Mouse (Mus musculus): ENCODE measurements around the gene Aldh1a2.

The Aldh1a2 gene

GRCm38 (mm10) chr9:71215248-71216035 is at the start of gene Aldh1a2:
Gene Aldh1a2, plus strand, starts transcription at chr9:71215789.
- DNase-seq (ENCODE audit: low read depth, low spot score) = no peak

- DNase-seq (ENCODE audit: low read depth, low spot score) = no peak
These were observed 49.4 kb upstream of the Aldh1a2 start for GRCm38 (mm10) chr9:71166019-71166705.

- DNase-seq (ENCODE audit: low read depth, low spot score) = no peak
These were observed 48.6 kb upstream of the Aldh1a2 start for GRCm38 (mm10) chr9:71166871-71167465.

- DNase-seq (ENCODE audit: low read depth, low spot score) = peak; percentile 20
These were observed 47.9 kb upstream of the Aldh1a2 start for GRCm38 (mm10) chr9:71167473-71168215.

GRCm38 (mm10) chr9:71168511-71168910 is 47.1 kb upstream of the Aldh1a2 start, which contains the start of gene Aqp9:
Gene Aqp9, minus strand, starts transcription at chr9:71168682.
- no peak for DNase-seq (ENCODE audit: low read depth, low spot score)

- DNase-seq (ENCODE audit: low read depth, low spot score) = no peak
These were observed 42.1 kb upstream of the Aldh1a2 start for GRCm38 (mm10) chr9:71173533-71173932.

GRCm38 (mm10) chr9:71174316-71174975 is 41.1 kb upstream of the Aldh1a2 start:
- no peak for DNase-seq (ENCODE audit: low read depth, low spot score)

GRCm38 (mm10) chr9:71175686-71176085 is 39.9 kb upstream of the Aldh1a2 start:
- DNase-seq (ENCODE audit: low read depth, low spot score) = no peak

- DNase-seq (ENCODE audit: low read depth, low spot score) = no peak
These were observed 36.2 kb upstream of the Aldh1a2 start for GRCm38 (mm10) chr9:71179276-71179896.

- DNase-seq (ENCODE audit: low read depth, low spot score) = peak; percentile 25
These were observed 35.5 kb upstream of the Aldh1a2 start for GRCm38 (mm10) chr9:71179964-71180700.

- no peak for DNase-seq (ENCODE audit: low read depth, low spot score)
These were observed 30.3 kb upstream of the Aldh1a2 start for GRCm38 (mm10) chr9:71185285-71185684.

GRCm38 (mm10) chr9:71185823-71186222 is 29.8 kb upstream of the Aldh1a2 start:
- no peak for DNase-seq (ENCODE audit: low read depth, low spot score)

GRCm38 (mm10) chr9:71187396-71187795 is 28.2 kb upstream of the Aldh1a2 start:
- DNase-seq (ENCODE audit: low read depth, low spot score) = no peak

GRCm38 (mm10) chr9:71188647-71189415 is 26.8 kb upstream of the Aldh1a2 start:
- DNase-seq (ENCODE audit: low read depth, low spot score) = peak; percentile 72

GRCm38 (mm10) chr9:71198826-71199225 is 16.8 kb upstream of the Aldh1a2 start:
- no peak for DNase-seq (ENCODE audit: low read depth, low spot score)

GRCm38 (mm10) chr9:71202265-71202664 is 13.3 kb upstream of the Aldh1a2 start:
- DNase-seq (ENCODE audit: low read depth, low spot score) = no peak

- no peak for DNase-seq (ENCODE audit: low read depth, low spot score)
These were observed 6.3 kb upstream of the Aldh1a2 start for GRCm38 (mm10) chr9:71209299-71209698.

- peak; percentile 61 for DNase-seq (ENCODE audit: low read depth, low spot score)
These were observed 4.7 kb upstream of the Aldh1a2 start for GRCm38 (mm10) chr9:71210870-71211269.

- no peak for DNase-seq (ENCODE audit: low read depth, low spot score)
These were observed 2.0 kb upstream of the Aldh1a2 start for GRCm38 (mm10) chr9:71213636-71214035.

All from brain, adult 2 months (tissue).